Mouse (Mus musculus): ENCODE measurements around the gene Cntnap2.

GRCm38 (mm10) chr6:47267236-47267635 lies 2208.1 kb downstream of the Cntnap2 start:
- TF ChIP-seq GATA1 (IDR thresholded peaks at IDR 0.05; ENCODE audit: low read length) (no peak), TAL1 (IDR thresholded peaks at IDR 0.05; ENCODE audit: low read length) (no peak)

Measured in erythroblast, embryonic 14.5 days (primary cell).